Mouse (Mus musculus) liver, embryonic 14 days (tissue): Measurements from ENCODE around the gene Cdc27. TPM values are rescaled to one million over a fixed set of nuclear protein-coding genes. Genes with fewer than 3 reads are reported as not detected.

ENCODE experiments used
- polyA plus RNA-seq: library from polyadenylated mRNA; depleted of rRNA; stranded (reverse); fragments of >200 nt; gene quantifications from 2 replicates; pipeline ENCODE4 v1.2.3, GENCODE M21; 2012; rRNA removed

Gene Cdc27
- 12.5 and 14.0 TPM in 2 replicates for polyA plus RNA-seq

GRCm38 (mm10) chr11:104550406-104550974, at the start of gene Cdc27, which contains the start of gene Myl4:
TSS of gene Cdc27 (minus strand) at chr11:104550620.
TSS of gene Myl4 (plus strand) at chr11:104550663.

GRCm38 (mm10) chr11:104468751-104469268, 81.6 kb downstream of the Cdc27 start, which contains the start of gene Kansl1:
TSS of gene Kansl1 (minus strand) at chr11:104468861.

Other genes starting within 250 kb of the Cdc27 start
- 11.8 and 12.4 TPM in 2 replicates for gene Kansl1, start 81.8 kb downstream of the Cdc27 start, polyA plus RNA-seq
- gene Myl4, start within 50 bp of the Cdc27 start, polyA plus RNA-seq, result 0.84 and 10.6 TPM in 2 replicates
- gene Itgb3, start 57.4 kb upstream of the Cdc27 start, polyA plus RNA-seq, result 11.1 and 12.1 TPM in 2 replicates
- gene Gm11639, start 135.1 kb upstream of the Cdc27 start, polyA plus RNA-seq, result 0.02 TPM in 2 replicates